Mouse (Mus musculus) liver, postnatal 0 days (tissue): ENCODE measurements at regions not wholly inside any gene's neighbourhood (a gene's known extent, or its start where the extent isn't known, plus 50 kb on each side); places are given as distances from the start of the nearest gene placed in this dataset.

Source experiments
- ATAC-seq: fragments of 200-750 bp; cut with Nextera tagmentation; 2 replicates; pipeline ENCODE4 v1.8.0; 2017; ENCODE audit warnings: mild to moderate bottlenecking, moderate library complexity
- DNase-seq: peaks from one replicate; pipeline ENCODE4 v3.0.0-alpha.2; 2016
- H3K27ac ChIP-seq: fragments of 300-500 bp; sonication (generic); 2 replicates; pipeline ENCODE4 v1.5.1; 2014; ENCODE audit warnings: antibody characterized with exemption, moderate library complexity, mild to moderate bottlenecking, low read depth
- H3K27me3 ChIP-seq: fragments of 300-500 bp; sonication (generic); 2 replicates; pipeline ENCODE4 v1.6.1; 2014; ENCODE audit warnings: low read length, control low read depth, mixed read lengths; ENCODE audit not compliant: insufficient read depth
- H3K36me3 ChIP-seq: fragments of 300-500 bp; sonication (generic); replicated peaks from 2 replicates; pipeline ENCODE4 v1.6.1; 2014; ENCODE audit warnings: mild to moderate bottlenecking, control low read depth, low read length, moderate library complexity, mixed read lengths; ENCODE audit not compliant: insufficient read depth
- H3K4me1 ChIP-seq: fragments of 300-500 bp; sonication (generic); 2 replicates; pipeline ENCODE4 v1.6.1; 2014; ENCODE audit warnings: antibody characterized with exemption, mild to moderate bottlenecking, control low read depth; ENCODE audit not compliant: insufficient read depth
- H3K4me2 ChIP-seq: fragments of 300-500 bp; sonication (generic); 2 replicates; pipeline ENCODE4 v1.6.1; 2014; ENCODE audit warnings: low read depth, mild to moderate bottlenecking, low read length, moderate library complexity, mixed read lengths
- H3K4me3 ChIP-seq: fragments of 300-500 bp; sonication (generic); 2 replicates; pipeline ENCODE4 v1.5.1; 2014; ENCODE audit warnings: low read depth, low read length
- H3K9ac ChIP-seq: fragments of 300-500 bp; sonication (generic); replicated peaks from 2 replicates; pipeline ENCODE4 v1.6.1; 2014; ENCODE audit warnings: mild to moderate bottlenecking, moderate library complexity
- H3K9me3 ChIP-seq: fragments of 300-500 bp; sonication (generic); 2 replicates; pipeline ENCODE4 v1.6.1; 2016; ENCODE audit warnings: mild to moderate bottlenecking, control low read depth, low read length, mixed read lengths
- CTCF ChIP-seq: sonication (generic); IDR thresholded peaks from 2 replicates; pipeline ENCODE4 v1.5.1; 2016; ENCODE audit warnings: antibody characterized with exemption, low read depth
- EP300 ChIP-seq: IDR thresholded peaks from 2 replicates; pipeline ENCODE4 v1.6.1; 2016; ENCODE audit warnings: antibody characterized with exemption, low read depth, mild to moderate bottlenecking
- WGBS: fragments of 180-500 bp; shearing (Covaris S2); extraction: QIAGEN DNeasy Blood & Tissue Kit; methylation state at CpG from one replicate; pipeline ENCODE4 v1.1.7; 2014; ENCODE audit not compliant: insufficient replicate concordance; 5-methylcytosine and 5-hydroxymethylcytosine counted together

DNA sequence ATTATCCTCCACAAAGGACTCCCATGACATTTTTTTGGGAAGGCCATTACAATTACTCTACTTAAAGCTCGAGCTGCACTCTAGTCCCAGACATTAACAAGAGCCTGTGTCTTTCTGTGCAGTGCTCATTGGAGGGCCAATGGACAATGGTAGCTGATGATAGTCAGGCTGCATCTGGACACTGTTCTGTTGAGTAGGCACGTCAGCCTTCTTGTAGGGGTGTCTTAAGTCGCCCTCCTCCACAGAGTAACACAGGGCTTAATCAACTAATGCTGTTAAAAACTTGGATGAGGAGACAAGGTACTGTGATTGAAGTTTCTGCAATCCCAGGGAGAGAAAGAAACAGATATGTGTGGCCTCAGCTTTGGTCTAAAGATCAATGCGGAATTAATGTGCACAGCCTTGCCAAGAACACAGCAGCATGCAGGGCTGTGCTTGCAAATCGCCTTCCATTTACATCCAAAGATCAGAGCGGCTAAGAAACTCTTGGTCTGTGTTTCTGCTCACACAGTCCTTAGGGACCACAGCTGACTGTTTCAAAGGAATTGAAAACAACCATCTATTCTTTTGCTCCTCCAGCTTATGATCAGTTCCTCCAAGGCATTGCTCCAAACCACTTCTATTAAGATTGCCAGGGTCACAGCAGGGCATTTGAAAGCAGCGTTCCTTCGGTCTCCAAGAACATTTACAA lies 229.5 kb upstream of the Dusp10 start:
- WGBS: 75% methylated on average over 8 of the region's 8 CpGs
- Histone ChIP-seq H3K4me3 (no peak overlapping the region), H3K27ac (no peak overlapping the region), H3K9ac (no peak overlapping the region), H3K4me1 (no peaks in the 10 kb centered on the region), H3K4me2 (no peak overlapping the region), H3K36me3 (no peaks in the 10 kb centered on the region), H3K27me3 (no peaks in the 10 kb centered on the region), H3K9me3 (no peaks in the 10 kb centered on the region)
- no peak for DNase-seq
- TF ChIP-seq EP300: no peak
- TF ChIP-seq CTCF: no peak
- no peak for ATAC-seq

GRCm38 (mm10) chr1:183792230-183792813 lies 220.8 kb upstream of the Dusp10 start:
- H3K9ac ChIP-seq: no peak overlapping the region
- no peaks in the 10 kb centered on the region for H3K27me3 ChIP-seq
- no peaks in the 10 kb centered on the region for H3K4me1 ChIP-seq
- no peak overlapping the region for H3K4me2 ChIP-seq
- no peak for ATAC-seq
- H3K36me3 ChIP-seq: no peaks in the 10 kb centered on the region
- H3K4me3 ChIP-seq: no peak overlapping the region
- WGBS: 81% methylated on average over 7 of the region's 7 CpGs
- H3K27ac ChIP-seq: no peak overlapping the region
- no peak for DNase-seq
- TF ChIP-seq CTCF: no peak
- TF ChIP-seq EP300: no peak
- no peaks in the 10 kb centered on the region for H3K9me3 ChIP-seq

DNA sequence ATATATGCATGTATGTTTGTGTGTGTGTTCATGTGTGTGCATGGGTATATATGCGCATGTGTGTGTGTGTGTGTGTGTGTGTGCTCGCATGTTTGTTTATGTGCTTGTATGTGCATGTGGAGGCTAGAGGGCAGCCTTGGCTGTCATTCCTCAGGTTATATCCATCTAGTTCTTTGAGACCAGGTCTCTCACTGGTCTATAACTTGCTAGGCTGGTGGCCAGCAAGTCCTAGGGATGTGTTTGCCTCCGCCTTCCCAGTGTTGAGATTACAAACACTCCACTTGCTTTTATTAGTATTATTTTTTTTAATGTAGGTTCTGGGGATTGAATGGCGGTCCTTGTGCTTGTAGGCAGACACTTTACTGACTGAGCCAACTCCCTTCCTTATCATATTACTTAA lies 219.8 kb upstream of the Dusp10 start:
- Histone ChIP-seq H3K36me3 (no peaks in the 10 kb centered on the region), H3K9me3 (no peaks in the 10 kb centered on the region), H3K27ac (no peak overlapping the region), H3K4me1 (no peaks in the 10 kb centered on the region), H3K9ac (no peak overlapping the region), H3K4me2 (no peak overlapping the region), H3K27me3 (no peaks in the 10 kb centered on the region), H3K4me3 (no peak overlapping the region)
- DNase-seq: no peak
- TF ChIP-seq CTCF (no peak), EP300 (no peak)
- ATAC-seq: no peak
- 69% methylated on average over 4 of the region's 4 CpGs for WGBS

DNA sequence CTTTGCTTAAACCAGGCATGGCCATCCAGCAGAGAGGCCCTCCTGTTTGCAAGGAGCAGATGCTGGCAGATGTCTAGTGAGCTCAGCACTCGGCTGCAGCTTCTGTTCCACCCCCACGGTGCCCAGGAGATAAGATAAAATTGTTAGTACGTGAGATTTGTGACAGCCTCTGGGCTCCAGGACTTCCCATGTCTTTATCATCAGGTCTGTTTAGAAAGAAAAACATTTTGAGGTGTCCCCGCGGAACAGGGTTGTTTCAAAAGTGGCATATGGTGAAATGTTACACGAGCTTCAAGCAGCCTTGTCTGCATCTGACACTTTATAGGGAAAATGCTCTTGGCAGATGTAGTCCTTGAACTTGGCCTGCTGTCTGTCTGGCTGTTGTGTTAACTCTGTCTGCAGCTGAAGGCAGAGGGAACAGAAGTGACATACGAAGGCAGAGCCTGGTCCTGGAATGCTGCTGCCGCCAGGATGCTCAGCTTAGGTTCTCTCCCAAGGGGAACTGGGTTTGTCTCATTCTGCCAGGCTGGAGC lies 219.1 kb upstream of the Dusp10 start:
- Histone ChIP-seq H3K4me3 (no peak overlapping the region), H3K36me3 (no peaks in the 10 kb centered on the region), H3K27me3 (no peaks in the 10 kb centered on the region), H3K9me3 (no peaks in the 10 kb centered on the region), H3K4me1 (no peaks in the 10 kb centered on the region), H3K27ac (no peak overlapping the region), H3K9ac (no peak overlapping the region), H3K4me2 (no peak overlapping the region)
- no peak for DNase-seq
- 37% methylated on average over 8 of the region's 8 CpGs for whole genome bisulfite sequencing
- no peak for TF ChIP-seq CTCF
- TF ChIP-seq EP300: no peak
- ATAC-seq: no peak

DNA sequence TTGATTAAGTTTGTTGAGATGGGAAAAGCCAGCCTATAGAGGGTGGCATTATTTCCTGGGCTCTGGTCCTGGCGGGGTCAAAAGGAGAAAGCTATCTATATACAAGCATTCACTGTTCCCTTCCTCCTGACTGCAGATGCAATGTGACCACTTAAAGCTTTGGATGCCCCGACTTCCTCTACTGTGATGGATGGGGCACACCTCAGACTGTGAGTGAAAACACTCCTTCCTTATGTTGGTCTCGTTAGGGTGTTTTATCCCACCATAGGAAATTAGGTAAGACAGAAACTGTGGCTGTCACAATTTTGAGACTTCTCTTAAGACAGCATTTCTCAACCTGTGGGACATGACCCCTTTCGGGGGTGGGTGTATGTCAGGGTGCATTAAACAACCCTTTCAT lies 210.8 kb upstream of the Dusp10 start:
- Histone ChIP-seq H3K27me3 (no peaks in the 10 kb centered on the region), H3K4me2 (no peak overlapping the region), H3K4me1 (no peaks in the 10 kb centered on the region), H3K27ac (no peak overlapping the region), H3K9ac (no peak overlapping the region), H3K36me3 (no peaks in the 10 kb centered on the region), H3K9me3 (no peaks in the 10 kb centered on the region), H3K4me3 (no peak overlapping the region)
- ATAC-seq (no peak), DNase-seq (no peak)
- 49% methylated on average over 4 of the region's 4 CpGs for WGBS
- TF ChIP-seq CTCF: no peak
- TF ChIP-seq EP300: no peak

- no peak for DNase-seq
- no peak overlapping the region for H3K9ac ChIP-seq
- no peak overlapping the region for H3K4me3 ChIP-seq
- no peaks in the 10 kb centered on the region for H3K4me1 ChIP-seq
- H3K36me3 ChIP-seq: no peaks in the 10 kb centered on the region
- TF ChIP-seq CTCF (no peak), EP300 (no peak)
- no peaks in the 10 kb centered on the region for H3K9me3 ChIP-seq
- H3K27ac ChIP-seq: no peak overlapping the region
- no peak overlapping the region for H3K4me2 ChIP-seq
- 44% methylated on average over 5 of the region's 5 CpGs for WGBS
- H3K27me3 ChIP-seq: no peaks in the 10 kb centered on the region
- no peak for ATAC-seq
Measured at GRCm38 (mm10) chr1:183803357-183803756, 209.7 kb upstream of the Dusp10 start.
